Mouse (Mus musculus): ENCODE results near the gene Fars2.

DNA sequence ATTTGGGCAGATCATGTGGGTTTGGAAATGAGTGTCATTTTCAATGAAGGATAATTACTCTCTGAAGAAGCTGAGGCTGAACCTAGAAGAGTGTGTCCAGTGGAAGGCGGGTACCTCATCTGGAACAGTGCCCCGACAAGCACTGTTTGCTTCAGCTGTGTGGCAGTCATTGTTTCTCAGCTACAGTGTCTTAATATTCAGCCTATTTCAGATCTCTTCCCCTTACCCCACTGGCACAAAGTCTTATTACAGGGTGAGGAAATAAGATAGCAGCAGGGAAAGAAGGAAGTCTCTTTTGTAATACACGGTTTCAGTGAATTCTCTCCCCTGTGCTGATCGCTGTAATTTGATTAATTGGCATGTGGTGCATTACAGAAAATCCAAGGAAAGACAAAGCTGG lies 101.1 kb downstream of the Fars2 start:
- TF ChIP-seq CTCF (IDR thresholded peaks at IDR 0.05; ENCODE audit: extremely low read depth, insufficient read depth, insufficient read length, insufficient replicate concordance) (no peak), POLR2A (IDR thresholded peaks at IDR 0.05; ENCODE audit: low read depth, low read length) (no peak)

Measured in spleen, adult 2 months (tissue).